Mouse (Mus musculus) stomach, postnatal 0 days (tissue): ENCODE measurements around the gene Hist2h2ac. TPM values are rescaled to one million over a fixed set of nuclear protein-coding genes. Genes with fewer than 3 reads are reported as not detected.

ENCODE experiments used
- ATAC-seq: fragments of 200-750 bp; cut with Nextera tagmentation; 2 replicates; pipeline ENCODE4 v1.8.0; 2017; ENCODE audit not compliant: low FRiP score, low TSS enrichment
- DNase-seq: peaks from one replicate; pipeline ENCODE4 v3.0.0-alpha.2; 2016; ENCODE audit warnings: low spot score
- H3K27ac ChIP-seq: fragments of 300-500 bp; sonication (generic); replicated peaks from 2 replicates; pipeline ENCODE4 v1.5.1; 2014; ENCODE audit warnings: mild to moderate bottlenecking, control low read depth
- H3K27me3 ChIP-seq: fragments of 300-500 bp; sonication (generic); 2 replicates; pipeline ENCODE4 v1.6.1; 2014; ENCODE audit warnings: low read length; ENCODE audit not compliant: control insufficient read depth, insufficient read depth
- H3K36me3 ChIP-seq: fragments of 300-500 bp; sonication (generic); 2 replicates; pipeline ENCODE4 v1.6.1; 2014; ENCODE audit warnings: low read length, mixed read lengths; ENCODE audit not compliant: control insufficient read depth, insufficient read depth
- H3K4me1 ChIP-seq: fragments of 300-500 bp; sonication (generic); replicated peaks from 2 replicates; pipeline ENCODE4 v1.6.1; 2014; ENCODE audit warnings: antibody characterized with exemption; ENCODE audit not compliant: control insufficient read depth, insufficient read depth
- H3K4me2 ChIP-seq: fragments of 300-500 bp; sonication (generic); replicated peaks from 2 replicates; pipeline ENCODE4 v1.6.1; 2014; ENCODE audit warnings: low read depth, mild to moderate bottlenecking, control low read depth, moderate library complexity
- H3K4me3 ChIP-seq: fragments of 300-500 bp; sonication (generic); 2 replicates; pipeline ENCODE4 v1.5.1; 2014; ENCODE audit warnings: low read depth, low read length, control low read depth
- H3K9ac ChIP-seq: fragments of 300-500 bp; sonication (generic); 2 replicates; pipeline ENCODE4 v1.6.1; 2014; ENCODE audit warnings: mild to moderate bottlenecking, low read length, control low read depth, mixed read lengths
- H3K9me3 ChIP-seq: fragments of 300-500 bp; sonication (generic); 2 replicates; pipeline ENCODE4 v1.6.1; 2016; ENCODE audit warnings: low read length; ENCODE audit not compliant: control insufficient read depth
- CTCF ChIP-seq: IDR thresholded peaks from 2 replicates; pipeline ENCODE4 v1.5.1; 2016; ENCODE audit warnings: antibody characterized with exemption, low read depth, mild to moderate bottlenecking, moderate library complexity
- EP300 ChIP-seq: optimal IDR thresholded peaks from 2 replicates; pipeline ENCODE3; 2016; ENCODE audit warnings: antibody characterized with exemption
- WGBS: fragments of 180-500 bp; shearing (Covaris S2); extraction: QIAGEN DNeasy Blood & Tissue Kit; methylation state at CpG from one replicate; pipeline ENCODE4 v1.1.7; 2014; 5-methylcytosine and 5-hydroxymethylcytosine counted together
- polyA plus RNA-seq: library from polyadenylated mRNA; unstranded; fragments of >200 nt; fragmentation: Nextera tagmentation; extraction: Ambion mirVana; gene quantifications from 2 replicates; pipeline ENCODE4 v1.2.1, GENCODE M21; 2015

The Hist2h2ac gene
- polyA plus RNA-seq, 1 experiment from 2014 or later = 6.2 TPM

GRCm38 (mm10) chr3:96192977-96193376 is 27.7 kb downstream of the Hist2h2ac start:
- Histone ChIP-seq H3K27ac (no peak overlapping the region), H3K36me3 (no peaks in the 10 kb centered on the region), H3K4me2 (no peak overlapping the region), H3K4me1 (peaks cover 8% of the 10 kb centered on the region), H3K9ac (no peak overlapping the region), H3K9me3 (no peaks in the 10 kb centered on the region), H3K4me3 (no peak overlapping the region), H3K27me3 (no peaks in the 10 kb centered on the region)
- TF ChIP-seq EP300 (no peak), CTCF (no peak)
- 63% methylated on average over 12 of the region's 12 CpGs for WGBS
- ATAC-seq = no peak
- DNase-seq = no peak

DNA sequence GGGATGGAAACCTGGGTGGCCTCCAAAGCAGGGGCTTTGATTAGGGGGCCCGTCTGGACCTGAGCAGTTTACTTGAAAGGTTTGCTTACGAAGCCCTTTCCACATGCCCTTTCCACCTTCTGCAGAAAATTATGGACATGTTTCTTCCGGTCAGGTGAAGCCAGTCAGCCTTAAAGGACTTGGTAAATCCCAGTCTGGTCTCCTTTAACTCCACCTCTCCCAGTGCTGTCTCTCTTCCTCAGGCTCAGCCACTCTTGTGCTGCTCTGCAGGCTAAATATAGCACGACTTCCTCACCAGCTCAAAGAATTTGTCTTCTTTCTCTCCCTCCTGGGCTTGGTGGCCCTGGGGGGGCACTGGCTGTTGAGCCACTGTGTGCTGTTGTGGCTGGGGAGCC is 38.3 kb downstream of the Hist2h2ac start:
- DNase-seq (no peak), ATAC-seq (no peak)
- Histone ChIP-seq H3K4me3 (no peak overlapping the region), H3K27ac (no peak overlapping the region), H3K4me2 (0 out of 2 replicates have a peak overlapping the region, but pooled peaks have one; percentile 9), H3K4me1 (0 out of 2 replicates have a peak, but pooled peaks cover 5% of the 10 kb centered on the region), H3K27me3 (no peaks in the 10 kb centered on the region), H3K36me3 (no peaks in the 10 kb centered on the region; the same call in 1 of the 2 replicates), H3K9me3 (no peaks in the 10 kb centered on the region), H3K9ac (no peak overlapping the region)
- 15% methylated on average over 4 of the region's 4 CpGs for WGBS
- TF ChIP-seq CTCF (no peak), EP300 (no peak)

- Histone ChIP-seq H3K9ac (peak overlapping the region; percentile 55; the same call in 1 of the 2 replicates), H3K27ac (no peak overlapping the region), H3K9me3 (no peaks in the 10 kb centered on the region), H3K4me2 (peak overlapping the region; percentile 67), H3K4me3 (peak overlapping the region; percentile 46), H3K27me3 (no peaks in the 10 kb centered on the region), H3K36me3 (no peaks in the 10 kb centered on the region; the same call in 1 of the 2 replicates), H3K4me1 (0 out of 2 replicates have a peak, but pooled peaks cover 5% of the 10 kb centered on the region)
- ATAC-seq = peak; percentile 28; the same call in 1 of the 2 replicates
- 43% methylated on average over 11 of the region's 12 CpGs for WGBS
- no peak for DNase-seq
- TF ChIP-seq EP300 (no peak), CTCF (no peak)
Measured at GRCm38 (mm10) chr3:96181510-96182381, 38.9 kb downstream of the Hist2h2ac start.

- Histone ChIP-seq H3K27me3 (no peaks in the 10 kb centered on the region), H3K36me3 (no peaks in the 10 kb centered on the region; the same call in 1 of the 2 replicates), H3K4me2 (peak within 1 kb of the TSS; percentile 67), H3K27ac (no peak within 1 kb of the TSS), H3K4me1 (0 out of 2 replicates have a peak, but pooled peaks cover 5% of the 10 kb centered on the region), H3K9ac (peak within 1 kb of the TSS; percentile 55), H3K4me3 (peak within 1 kb of the TSS; percentile 46), H3K9me3 (no peaks in the 10 kb centered on the region)
- ATAC-seq (peak; percentile 22; the same call in 1 of the 2 replicates), DNase-seq (peak; percentile 60)
- TF ChIP-seq EP300 = no peak
- TF ChIP-seq CTCF = no peak
- WGBS = 0% methylated on average over 6 of the region's 23 CpGs
Measured at GRCm38 (mm10) chr3:96180727-96181477, 39.8 kb downstream of the Hist2h2ac start, which contains the start of gene Sv2a. TSS of gene Sv2a (plus strand) at chr3:96181151.

- TF ChIP-seq CTCF (no peak), EP300 (no peak)
- no peak for DNase-seq
Measured at GRCm38 (mm10) chr3:96179531-96179930, 41.1 kb downstream of the Hist2h2ac start.

More at GRCm38 (mm10) chr3:96179531-96179930, 41.1 kb downstream of the Hist2h2ac start:
- no peak overlapping the region for H3K9ac ChIP-seq
- 52% methylated on average over 4 of the region's 4 CpGs for WGBS
- no peaks in the 10 kb centered on the region for H3K27me3 ChIP-seq
- H3K36me3 ChIP-seq = peaks cover 2% of the 10 kb centered on the region; the same call in 1 of the 2 replicates
- no peak overlapping the region for H3K4me3 ChIP-seq
- no peak for ATAC-seq
- H3K27ac ChIP-seq = no peak overlapping the region
- no peak overlapping the region for H3K4me2 ChIP-seq
- H3K4me1 ChIP-seq = 0 out of 2 replicates have a peak, but pooled peaks cover 5% of the 10 kb centered on the region
- no peaks in the 10 kb centered on the region for H3K9me3 ChIP-seq
